Mouse (Mus musculus) ES-Bruce4 (cell line): ENCODE measurements around the gene Polg2.
A peak's percentile ranks its signal among the peaks of the same experiment; 100 is the strongest.

ENCODE experiments used
- CTCF ChIP-seq: IDR thresholded peaks from one replicate; pipeline ENCODE4 v1.8.1; 2011; ENCODE audit warnings: low read depth, low read length
- EP300 ChIP-seq: IDR thresholded peaks from 2 replicates; pipeline ENCODE4 v1.6.1; 2011; ENCODE audit warnings: low read depth, low read length; ENCODE audit not compliant: insufficient read depth
- POLR2A ChIP-seq: IDR thresholded peaks from one replicate; pipeline ENCODE4 v1.8.1; 2011; ENCODE audit warnings: low read length; ENCODE audit not compliant: insufficient read depth

- TF ChIP-seq CTCF (peak; percentile 43), EP300 (no peak), POLR2A (no peak)
Observed at GRCm38 (mm10) chr11:106793846-106794245, 14.5 kb upstream of the Polg2 start.
